Mouse (Mus musculus) E14TG2a.4 (cell line): ENCODE data around the gene Stk39.

Experiments
- CTCF ChIP-seq: conservative IDR thresholded peaks from 2 replicates; pipeline ENCODE4 v1.5.1; 2014; ENCODE audit warnings: low read length
- NANOG ChIP-seq: IDR thresholded peaks from 2 replicates; pipeline ENCODE4 v1.6.1; 2014; ENCODE audit warnings: borderline replicate concordance, low read length, mixed read lengths

DNA sequence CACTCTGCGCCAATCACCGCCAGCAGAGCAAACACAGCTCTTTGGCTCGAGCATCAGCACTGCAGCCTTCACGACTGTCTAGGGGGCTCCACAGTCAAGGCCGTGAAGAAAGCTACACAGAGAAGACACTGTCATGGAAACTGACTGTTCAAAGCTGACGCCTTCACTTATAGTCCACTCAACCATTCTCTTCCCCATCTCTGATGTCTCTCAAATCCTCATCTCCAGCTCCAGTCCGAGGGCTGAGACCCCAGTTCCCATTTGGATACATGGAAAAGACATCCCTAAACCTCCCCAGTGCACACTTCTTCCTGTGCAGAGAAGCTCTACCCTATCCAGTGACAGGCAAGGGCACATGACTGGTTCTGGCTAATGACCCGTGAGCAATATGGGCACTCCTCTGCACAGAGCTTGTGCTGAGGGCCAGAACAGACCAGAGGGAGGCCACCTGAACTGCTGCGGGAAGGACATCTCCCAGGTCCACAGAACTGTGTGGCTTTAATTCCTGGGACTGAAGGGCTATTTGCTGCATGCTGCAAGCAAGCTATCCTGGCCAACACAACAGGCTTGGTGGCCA is 38.2 kb downstream of the Stk39 start:
- TF ChIP-seq CTCF: no peak
- no peak for TF ChIP-seq NANOG
